Mouse (Mus musculus) ES-E14 (cell line): ENCODE data around the gene Trio.

ENCODE experiments used
- CHD2 ChIP-seq: IDR thresholded peaks from 2 replicates; pipeline ENCODE4 v1.6.1; 2014; ENCODE audit warnings: mild to moderate bottlenecking, low read depth, low read length, inconsistent platforms
- HCFC1 ChIP-seq: IDR thresholded peaks from 2 replicates; pipeline ENCODE4 v1.6.1; 2012; ENCODE audit warnings: low read length, inconsistent platforms, borderline replicate concordance; ENCODE audit not compliant: insufficient read depth
- ZC3H11A ChIP-seq: IDR thresholded peaks from 2 replicates; pipeline ENCODE4 v1.6.1; 2012; ENCODE audit warnings: low read depth, mild to moderate bottlenecking, inconsistent platforms, low read length, borderline replicate concordance
- ZNF384 ChIP-seq: IDR thresholded peaks from 2 replicates; pipeline ENCODE4 v1.6.1; 2012; ENCODE audit warnings: low read depth, low read length, inconsistent platforms

- TF ChIP-seq HCFC1 (no peak), ZNF384 (no peak), CHD2 (no peak), ZC3H11A (no peak)
These were observed 236.3 kb downstream of the Trio start for GRCm38 (mm10) chr15:27789325-27789724.
